Comparison of ENCODE assay signal across 8 mouse cellular contexts in the genomic region with DNA sequence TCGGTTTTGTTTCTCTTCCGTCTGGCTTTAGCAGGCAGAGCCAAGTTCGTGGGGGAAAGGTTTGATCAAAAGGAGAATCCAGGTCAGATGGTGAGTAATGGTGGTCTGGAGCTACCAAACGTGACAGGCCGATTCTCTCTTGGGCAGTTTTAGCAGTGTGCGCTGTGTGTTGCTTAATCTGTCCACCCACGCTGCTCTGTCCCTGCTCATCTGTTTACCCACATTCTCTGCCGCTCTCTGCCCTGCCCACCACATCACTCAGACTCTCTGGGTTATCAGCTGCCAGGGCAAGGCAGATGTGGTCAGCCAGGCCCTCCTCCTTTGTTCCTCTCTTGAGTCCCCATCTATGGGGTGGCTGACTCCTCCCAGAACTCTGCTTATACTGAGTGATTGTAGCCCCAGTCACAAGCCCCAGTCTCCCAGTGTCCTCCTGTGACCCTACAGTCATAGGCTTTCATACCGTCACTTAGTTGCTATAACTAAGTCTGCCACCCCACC.
DNase-seq lines count a peak whose midpoint lies in the region; ATAC-seq lines count a peak whose summit lies in the region.

No protein-coding gene starts in this region.

- no peak for DNase-seq in kidney, postnatal 14 days
- no peak for DNase-seq in embryonic facial prominence, embryonic 11.5 days (ENCODE audit: low spot score)
- DNase-seq in limb, embryonic 10.5 days (ENCODE audit: low spot score): no peak
- DNase-seq in ovary, adult 18-20 months (ENCODE audit: low spot score): no peak
- no peak for DNase-seq in testis, postnatal 10 days (ENCODE audit: low spot score)

- H3K4me1 ChIP-seq in kidney, embryonic 16.5 days (ENCODE audit: insufficient read depth, low read length): peaks cover 25% of the 10 kb centered on the region
- 0 out of 2 replicates have a peak, but pooled peaks cover 4% of the 10 kb centered on the region for H3K4me1 ChIP-seq in embryonic facial prominence, embryonic 11.5 days (ENCODE audit: control insufficient read depth, insufficient read depth, low read length)
- H3K4me1 ChIP-seq in limb, embryonic 10.5 days: peaks cover 28% of the 10 kb centered on the region
- peaks cover 30% of the 10 kb centered on the region for H3K4me1 ChIP-seq in neural tube, embryonic 13.5 days (replicated peaks)

- peak overlapping the region; percentile 31 for H3K4me2 ChIP-seq in kidney, embryonic 16.5 days (replicated peaks; ENCODE audit: low read depth, low read length)
- no peak overlapping the region for H3K4me2 ChIP-seq in embryonic facial prominence, embryonic 11.5 days (ENCODE audit: low read depth, low read length)
- H3K4me2 ChIP-seq in neural tube, embryonic 13.5 days: no peak overlapping the region

- H3K27ac ChIP-seq in kidney, embryonic 16.5 days (ENCODE audit: low read length): 0 out of 2 replicates have a peak overlapping the region, but pooled peaks have one; percentile 45
- H3K27ac ChIP-seq in embryonic facial prominence, embryonic 11.5 days (replicated peaks; ENCODE audit: low read depth, low read length): no peak overlapping the region
- H3K27ac ChIP-seq in limb, embryonic 10.5 days: peak overlapping the region; percentile 53
- H3K27ac ChIP-seq in neural tube, embryonic 13.5 days (replicated peaks): 0 out of 2 replicates have a peak overlapping the region, but pooled peaks have one; percentile 33

- H3K9me3 ChIP-seq in kidney, embryonic 16.5 days (ENCODE audit: low read length): no peaks in the 10 kb centered on the region
- H3K9me3 ChIP-seq in embryonic facial prominence, embryonic 11.5 days (replicated peaks; ENCODE audit: control insufficient read depth, low read length): no peaks in the 10 kb centered on the region
- H3K9me3 ChIP-seq in limb, embryonic 10.5 days (replicated peaks): no peaks in the 10 kb centered on the region
- no peaks in the 10 kb centered on the region for H3K9me3 ChIP-seq in neural tube, embryonic 13.5 days

- peak; percentile 78 for ATAC-seq in kidney, embryonic 16.5 days (ENCODE audit: low FRiP score, low TSS enrichment)
- ATAC-seq in embryonic facial prominence, embryonic 11.5 days (replicated peaks; ENCODE audit: insufficient number of reproducible peaks, low FRiP score, low TSS enrichment, low read depth): peak; percentile 63; the same call in 1 of the 2 replicates
- peak; percentile 25; the same call in 1 of the 2 replicates for ATAC-seq in neural tube, embryonic 13.5 days (ENCODE audit: low read depth)
- ATAC-seq in erythroid progenitor cell, adult 5-6 weeks (replicated peaks; ENCODE audit: low FRiP score, poor library complexity, severe bottlenecking): no peak; the same call in 1 of the 2 replicates

- no peaks in the 10 kb centered on the region for H3K27me3 ChIP-seq in kidney, embryonic 16.5 days (ENCODE audit: insufficient read depth, low read length)
- no peaks in the 10 kb centered on the region for H3K27me3 ChIP-seq in embryonic facial prominence, embryonic 11.5 days (ENCODE audit: control insufficient read depth, insufficient read depth, low read length)
- peaks cover 10% of the 10 kb centered on the region for H3K27me3 ChIP-seq in limb, embryonic 10.5 days (ENCODE audit: low read depth, poor library complexity, severe bottlenecking)
- H3K27me3 ChIP-seq in neural tube, embryonic 13.5 days: peaks cover 32% of the 10 kb centered on the region

- no peaks in the 10 kb centered on the region for H3K36me3 ChIP-seq in kidney, embryonic 16.5 days (ENCODE audit: insufficient read depth, low read length)
- H3K36me3 ChIP-seq in embryonic facial prominence, embryonic 11.5 days (replicated peaks; ENCODE audit: control insufficient read depth, insufficient read depth, low read depth, low read length): no peaks in the 10 kb centered on the region
- H3K36me3 ChIP-seq in limb, embryonic 10.5 days: no peaks in the 10 kb centered on the region
- no peaks in the 10 kb centered on the region for H3K36me3 ChIP-seq in neural tube, embryonic 13.5 days

- 23% methylated on average over 9 of the region's 9 CpGs for WGBS in kidney, embryonic 16.5 days
- WGBS in embryonic facial prominence, embryonic 11.5 days: 31% methylated on average over 9 of the region's 9 CpGs
- WGBS in limb, embryonic 10.5 days: 36% methylated on average over 9 of the region's 9 CpGs
- WGBS in neural tube, embryonic 13.5 days: 35% methylated on average over 9 of the region's 9 CpGs

- H3K9ac ChIP-seq in kidney, embryonic 16.5 days (replicated peaks; ENCODE audit: low read length): peak overlapping the region; percentile 44
- H3K9ac ChIP-seq in embryonic facial prominence, embryonic 11.5 days (replicated peaks; ENCODE audit: low read length): no peak overlapping the region; the same call in 1 of the 2 replicates
- H3K9ac ChIP-seq in neural tube, embryonic 13.5 days: peak overlapping the region; percentile 14; the same call in 1 of the 2 replicates

- no peak overlapping the region for H3K4me3 ChIP-seq in kidney, embryonic 16.5 days (ENCODE audit: low read length)
- H3K4me3 ChIP-seq in embryonic facial prominence, embryonic 11.5 days (ENCODE audit: low read depth, low read length): no peak overlapping the region
- no peak overlapping the region for H3K4me3 ChIP-seq in limb, embryonic 10.5 days
- no peak overlapping the region for H3K4me3 ChIP-seq in neural tube, embryonic 13.5 days
